Mouse (Mus musculus): ENCODE results near the gene Rassf1. TPM values are rescaled to one million over a fixed set of nuclear protein-coding genes. Genes with fewer than 3 reads are reported as not detected.

The Rassf1 gene
- 100 to 1,000 TPM; 122 to 127 TPM for total RNA-seq (2023)

GRCm38 (mm10) chr9:107551117-107551889 lies at the start of gene Rassf1:
Gene Rassf1, plus strand, starts transcription at chr9:107551555.

DNA sequence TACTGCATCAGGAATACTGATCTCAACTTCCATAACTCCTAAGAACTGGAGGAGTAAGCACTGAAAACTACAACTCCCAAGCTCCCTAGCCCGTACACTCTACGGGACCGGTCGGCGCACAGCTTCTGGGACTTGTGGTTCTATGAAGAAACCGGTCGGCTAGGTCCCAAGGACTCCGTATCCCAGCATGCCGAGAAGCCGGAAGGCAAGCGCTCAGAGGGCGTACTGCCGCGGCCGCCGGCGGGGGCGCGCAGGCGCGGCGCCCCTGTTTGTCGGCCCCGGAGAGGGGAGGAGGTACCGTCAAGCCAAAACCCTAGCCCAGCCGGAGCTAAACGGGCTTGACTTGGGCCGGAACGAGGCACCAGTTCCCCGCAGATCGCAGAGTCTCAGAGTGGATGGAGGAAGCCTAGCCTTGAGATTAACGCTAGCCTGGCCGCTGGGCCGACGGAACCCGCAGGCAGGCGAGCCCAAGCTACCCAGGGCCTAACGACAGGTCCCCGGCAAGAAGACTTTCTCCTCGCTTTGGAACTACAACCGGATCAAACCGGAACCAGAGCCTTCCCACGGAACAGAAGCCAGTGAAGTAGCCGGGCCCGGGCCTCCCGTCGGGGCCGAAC lies 17.5 kb upstream of the Rassf1 start, which contains the start of gene Tmem115:
Gene Tmem115, plus strand, starts transcription at position 155 of the 617 bp plus-strand sequence.

GRCm38 (mm10) chr9:107541474-107542351 lies 9.6 kb upstream of the Rassf1 start, which contains the start of the genes Cyb561d2 and Nprl2:
Gene Cyb561d2, minus strand, starts transcription at chr9:107542193.
Gene Nprl2, plus strand, starts transcription at chr9:107542226.

GRCm38 (mm10) chr9:107547026-107547425 lies 4.3 kb upstream of the Rassf1 start, which contains the start of gene Zmynd10:
Gene Zmynd10, plus strand, starts transcription at chr9:107547298.

DNA sequence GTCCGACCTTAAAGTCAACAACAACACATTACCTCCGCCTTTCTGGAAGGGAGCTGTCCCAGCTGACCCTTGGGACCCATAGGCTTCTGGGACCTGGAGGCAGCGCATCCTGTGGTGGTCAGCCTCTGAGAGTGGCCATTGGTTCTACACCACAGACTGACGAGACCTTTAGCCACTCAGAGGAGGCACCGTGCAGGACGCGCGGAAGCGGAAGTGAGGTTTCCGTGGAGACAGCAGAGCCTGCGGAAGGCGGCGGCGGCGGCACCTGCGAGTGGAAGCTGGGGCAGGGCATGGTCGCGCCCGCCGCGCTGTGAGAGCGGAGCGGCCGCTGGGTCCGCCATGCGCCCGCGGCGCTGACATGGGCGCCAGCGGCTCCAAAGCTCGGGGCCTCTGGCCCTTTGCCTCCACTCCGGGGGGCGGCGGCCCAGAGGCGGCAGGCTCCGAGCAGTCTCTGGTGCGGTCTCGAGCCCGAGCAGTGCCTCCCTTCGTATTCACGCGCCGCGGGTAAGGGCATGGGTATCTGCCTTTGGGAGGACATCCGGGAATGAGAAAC lies 11.8 kb downstream of the Rassf1 start, which contains the start of gene Tusc2:
Gene Tusc2, plus strand, starts transcription at position 227 of the 553 bp plus-strand sequence.

GRCm38 (mm10) chr9:107567702-107568319 lies 16.5 kb downstream of the Rassf1 start, which contains the start of gene Hyal2:
Gene Hyal2, plus strand, starts transcription at chr9:107567945.

DNA sequence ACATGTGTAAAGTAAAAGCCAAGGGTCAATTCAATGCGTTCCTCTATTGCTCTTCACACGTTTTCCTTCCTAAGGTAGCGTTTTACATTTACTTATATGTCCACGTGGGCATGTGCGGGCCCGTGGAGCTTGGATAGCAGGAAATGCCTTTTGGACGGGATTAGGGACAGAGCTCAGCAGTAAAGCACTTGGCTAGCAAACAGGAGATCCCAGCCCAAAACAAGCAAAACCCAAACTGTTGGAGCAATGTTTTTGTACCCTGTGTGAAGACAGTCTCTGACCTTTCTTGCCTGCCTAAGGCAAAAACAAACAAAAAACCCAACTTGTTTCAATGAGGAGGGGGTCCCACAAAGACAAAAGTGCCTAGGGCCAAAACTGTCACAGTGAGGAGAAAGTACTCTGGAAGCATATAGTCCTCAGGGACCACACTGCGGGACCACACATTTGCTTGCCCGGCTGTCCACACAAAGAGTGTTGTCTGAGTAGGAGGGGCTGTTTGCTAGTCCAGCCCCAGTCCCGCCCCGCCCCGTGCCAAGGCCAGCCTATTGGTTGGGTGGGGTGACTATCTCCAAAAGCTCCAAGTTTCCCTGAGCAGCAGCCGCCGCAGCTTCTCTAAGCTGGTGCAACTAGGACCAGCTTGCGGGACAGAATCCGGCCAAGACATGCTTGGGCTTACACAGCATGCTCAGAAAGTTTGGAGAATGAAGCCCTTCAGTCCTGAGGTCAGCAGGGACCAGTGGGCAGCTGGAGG lies 25.2 kb downstream of the Rassf1 start, which contains the start of gene Hyal1:
Gene Hyal1, plus strand, starts transcription at position 571 of the 751 bp plus-strand sequence.

GRCm38 (mm10) chr9:107578587-107578986 lies 27.2 kb downstream of the Rassf1 start, which contains the start of gene Naa80:
Gene Naa80, plus strand, starts transcription at chr9:107578887.

GRCm38 (mm10) chr9:107580501-107581317 lies 29.4 kb downstream of the Rassf1 start, which contains the start of gene Hyal3:
Gene Hyal3, plus strand, starts transcription at chr9:107580818.

GRCm38 (mm10) chr9:107586974-107587832 lies 35.8 kb downstream of the Rassf1 start, which contains the start of gene Ifrd2:
Gene Ifrd2, plus strand, starts transcription at chr9:107587642.

GRCm38 (mm10) chr9:107608741-107609432 lies 57.5 kb downstream of the Rassf1 start, which contains the start of gene Sema3b:
Gene Sema3b, minus strand, starts transcription at chr9:107609229.

Other genes starting within 250 kb of the Rassf1 start
- 1 to 10 TPM; 3.8 to 8.3 TPM for gene Hemk1, start 213.2 kb upstream of the Rassf1 start, total RNA-seq (2023)
- not detected for gene 6430571L13Rik, start 211.0 kb upstream of the Rassf1 start, total RNA-seq (2023)
- not detected for gene Cacna2d2, start 151.9 kb upstream of the Rassf1 start, total RNA-seq (2023)
- 10 to 100 TPM; 22.2 to 24.0 TPM for gene Tmem115, start 17.6 kb upstream of the Rassf1 start, total RNA-seq (2023)
- gene Cyb561d2, start 9.4 kb upstream of the Rassf1 start, total RNA-seq (2023): 1 to 10 TPM; 8.4 to 9.2 TPM
- gene Nprl2, start 9.3 kb upstream of the Rassf1 start, total RNA-seq (2023): 10 to 100 TPM; 12.0 to 15.1 TPM
- not detected for gene Zmynd10, start 4.3 kb upstream of the Rassf1 start, total RNA-seq (2023)
- 10 to 100 TPM; 16.1 to 17.9 TPM for gene Tusc2, start 11.7 kb downstream of the Rassf1 start, total RNA-seq (2023)
- 1 to 10 TPM; 3.8 to 6.2 TPM for gene Hyal2, start 16.4 kb downstream of the Rassf1 start, total RNA-seq (2023)
- 1 to 10 TPM; 2.4 to 3.7 TPM for gene Hyal1, start 25.4 kb downstream of the Rassf1 start, total RNA-seq (2023)
- 10 to 100 TPM; 10.3 to 14.2 TPM for gene Naa80, start 27.3 kb downstream of the Rassf1 start, total RNA-seq (2023)
- gene Hyal3, start 29.3 kb downstream of the Rassf1 start, total RNA-seq (2023): 1 to 10 TPM in 1 of 2 experiments, under 1 TPM in 1; 0.50 to 1.4 TPM
- gene Ifrd2, start 36.1 kb downstream of the Rassf1 start, total RNA-seq (2023): 10 to 100 TPM; 14.7 to 15.1 TPM
- not detected for gene Sema3b, start 57.7 kb downstream of the Rassf1 start, total RNA-seq (2023)
- gene Gnai2, start 83.8 kb downstream of the Rassf1 start, total RNA-seq (2023): 100 to 1,000 TPM; 852 to 878 TPM
- not detected for gene Slc38a3, start 118.0 kb downstream of the Rassf1 start, total RNA-seq (2023)
- not detected for gene Gnat1, start 128.2 kb downstream of the Rassf1 start, total RNA-seq (2023)
- gene Sema3f, start 158.9 kb downstream of the Rassf1 start, total RNA-seq (2023): not detected
- gene Rbm5, start 219.4 kb downstream of the Rassf1 start, total RNA-seq (2023): 100 to 1,000 TPM; 190 to 208 TPM